Mouse (Mus musculus) lung, postnatal 0 days (tissue): ENCODE results near the gene Gse1.

ENCODE experiments used
- CTCF ChIP-seq: IDR thresholded peaks from 2 replicates; pipeline ENCODE4 v1.5.1; 2016; ENCODE audit warnings: antibody characterized with exemption, mild to moderate bottlenecking
- EP300 ChIP-seq: IDR thresholded peaks from 2 replicates; pipeline ENCODE4 v1.6.1; 2016; ENCODE audit warnings: antibody characterized with exemption, mild to moderate bottlenecking, control low read depth

DNA sequence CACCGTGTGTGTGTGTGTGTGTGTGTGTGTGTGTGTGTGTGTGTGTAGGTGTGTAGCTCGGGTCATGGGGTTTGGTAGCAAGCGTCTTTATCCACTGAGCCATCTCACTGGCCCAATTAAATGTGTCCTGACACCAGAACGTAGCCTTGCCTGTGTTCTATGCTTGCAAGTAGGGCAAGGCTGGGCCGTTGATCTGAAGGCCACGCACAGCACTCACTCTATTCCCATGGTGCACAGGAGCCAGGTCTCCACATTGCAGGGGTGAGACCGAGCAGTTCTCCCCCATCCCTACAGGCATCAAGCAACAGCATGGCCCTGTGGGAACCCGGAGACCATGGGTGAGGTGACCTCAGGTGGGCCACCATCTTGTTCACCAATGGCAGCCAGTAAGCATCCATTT, 194.0 kb downstream of the Gse1 start:
- no peak for TF ChIP-seq CTCF
- no peak for TF ChIP-seq EP300
